Mouse (Mus musculus) inflammation-experienced regulatory T-cells, adult 16 weeks (primary cell): ENCODE measurements around the gene L1td1. TPM values are rescaled to one million over a fixed set of nuclear protein-coding genes. Genes with fewer than 3 reads are reported as not detected.

Experiments
- polyA plus RNA-seq: library from polyadenylated mRNA; unstranded; fragments of 100-300 nt; shearing (Covaris generic); gene quantifications from one replicate; pipeline ENCODE4 v1.2.1, GENCODE M21; 2017

The L1td1 gene
- polyA plus RNA-seq, result 0.23 TPM

GRCm38 (mm10) chr4:98726590-98727237 lies at the start of gene L1td1:
Gene L1td1 (plus strand): TSS chr4:98726734.

Other genes with a start within 250 kb of the L1td1 start
- not detected for gene Kank4, start 90.8 kb downstream of the L1td1 start, polyA plus RNA-seq
- gene I0C0044D17Rik, start 97.1 kb downstream of the L1td1 start, polyA plus RNA-seq, result not detected
- 10.2 TPM for gene Usp1, start 197.1 kb downstream of the L1td1 start, polyA plus RNA-seq